In the genomic region with DNA sequence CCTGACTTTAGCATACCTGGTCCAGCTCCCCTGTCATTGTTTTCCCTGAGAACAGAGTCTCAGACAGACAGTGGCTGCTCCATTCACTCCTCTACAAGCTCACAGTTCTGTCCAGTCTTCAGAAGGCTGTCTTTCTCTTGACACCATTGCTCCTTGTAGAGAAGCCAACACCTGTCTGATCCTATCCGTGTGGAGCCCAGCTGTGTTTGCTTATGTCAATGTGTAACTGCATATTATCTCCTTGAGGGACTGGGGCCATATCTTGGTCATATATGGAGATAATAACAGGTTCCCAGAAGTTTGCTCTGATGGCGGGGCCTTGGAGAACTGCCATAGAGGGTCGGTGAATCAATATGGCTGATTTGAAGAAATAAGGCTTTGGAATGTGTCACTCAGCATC, we compare ENCODE assay signal across 17 mouse cellular contexts.
"Had no signal": no experiment of that assay in that cellular context is flagged by ENCODE, and none has a peak within 500 bp of the region (broad histone marks: within the 10 kb centered on the region; RNA-seq: fewer than 3 reads in every experiment).

No protein-coding gene starts in this region.

- H3K36me3 ChIP-seq: neural tube, embryonic 12.5 days; neural tube, embryonic 13.5 days; neural tube, embryonic 15.5 days; stomach, embryonic 15.5 days had no signal

- DNase-seq: retina, postnatal 1 day; right cerebral cortex, adult 18-20 months; right cerebral cortex, postnatal 14 days; right cerebral cortex, postnatal 25 days; right cerebral cortex, postnatal 4 days; spleen, adult 18-20 months; thymus, adult 18-20 months; thymus, adult 2 months; thymus, postnatal 14 days; thymus, postnatal 25 days; thymus, postnatal 36 days; thymus, postnatal 4 days had no signal

- H3K27ac ChIP-seq: neural tube, embryonic 12.5 days; neural tube, embryonic 13.5 days; neural tube, embryonic 15.5 days; stomach, embryonic 15.5 days; stomach, postnatal 0 days had no signal

- H3K9ac ChIP-seq: neural tube, embryonic 12.5 days; neural tube, embryonic 13.5 days; neural tube, embryonic 15.5 days; stomach, embryonic 15.5 days had no signal

- H3K9me3 ChIP-seq: neural tube, embryonic 12.5 days; neural tube, embryonic 13.5 days; neural tube, embryonic 15.5 days; stomach, embryonic 15.5 days had no signal

- H3K27me3 ChIP-seq: neural tube, embryonic 12.5 days; neural tube, embryonic 13.5 days; neural tube, embryonic 15.5 days; stomach, embryonic 15.5 days had no signal

- H3K4me2 ChIP-seq: neural tube, embryonic 12.5 days; neural tube, embryonic 13.5 days; neural tube, embryonic 15.5 days; stomach, embryonic 15.5 days had no signal

- H3K4me3 ChIP-seq: neural tube, embryonic 12.5 days; neural tube, embryonic 13.5 days; neural tube, embryonic 15.5 days; stomach, embryonic 15.5 days had no signal

- H3K4me1 ChIP-seq: neural tube, embryonic 12.5 days; neural tube, embryonic 13.5 days; neural tube, embryonic 15.5 days; stomach, embryonic 15.5 days had no signal
